Mouse (Mus musculus) lung, embryonic 14.5 days (tissue): ENCODE measurements around the gene Klhdc7a. TPM values are rescaled to one million over a fixed set of nuclear protein-coding genes. Genes with fewer than 3 reads are reported as not detected.

ENCODE experiments used
- ATAC-seq: fragments of 200-750 bp; cut with Nextera tagmentation; 2 replicates; pipeline ENCODE4 v1.8.0; 2017; ENCODE audit warnings: mild to moderate bottlenecking, moderate TSS enrichment, moderate library complexity; ENCODE audit not compliant: insufficient read depth
- DNase-seq: peaks from one replicate; pipeline ENCODE4 v3.0.0-alpha.2; 2015
- H3K27ac ChIP-seq: fragments of 300-500 bp; sonication (generic); 2 replicates; pipeline ENCODE4 v1.5.1; 2014; ENCODE audit warnings: low read depth, mild to moderate bottlenecking, moderate library complexity
- H3K27me3 ChIP-seq: fragments of 300-500 bp; sonication (generic); 2 replicates; pipeline ENCODE4 v1.6.1; 2014; ENCODE audit warnings: low read length, control low read depth; ENCODE audit not compliant: insufficient read depth
- H3K36me3 ChIP-seq: fragments of 300-500 bp; sonication (generic); 2 replicates; pipeline ENCODE4 v1.6.1; 2014; ENCODE audit warnings: control low read depth; ENCODE audit not compliant: insufficient read depth
- H3K4me1 ChIP-seq: fragments of 300-500 bp; sonication (generic); 2 replicates; pipeline ENCODE4 v1.6.1; 2014; ENCODE audit warnings: antibody characterized with exemption, control low read depth; ENCODE audit not compliant: insufficient read depth
- H3K4me2 ChIP-seq: fragments of 300-500 bp; sonication (generic); 2 replicates; pipeline ENCODE4 v1.6.1; 2014; ENCODE audit warnings: mild to moderate bottlenecking
- H3K4me3 ChIP-seq: fragments of 300-500 bp; sonication (generic); 2 replicates; pipeline ENCODE4 v1.5.1; 2014; ENCODE audit warnings: low read depth, low read length
- H3K9ac ChIP-seq: fragments of 300-500 bp; sonication (generic); 2 replicates; pipeline ENCODE4 v1.6.1; 2014
- H3K9me3 ChIP-seq: fragments of 300-500 bp; sonication (generic); 2 replicates; pipeline ENCODE4 v1.6.1; 2016; ENCODE audit warnings: low read depth, low read length, control low read depth
- CTCF ChIP-seq: IDR thresholded peaks from 2 replicates; pipeline ENCODE4 v1.5.1; 2016; ENCODE audit warnings: antibody characterized with exemption, low read depth
- WGBS: fragments of 180-500 bp; shearing (Covaris S2); extraction: QIAGEN DNeasy Blood & Tissue Kit; methylation state at CpG from one replicate; pipeline ENCODE4 v1.1.7; 2014; 5-methylcytosine and 5-hydroxymethylcytosine counted together
- microRNA counts: library from miRNA; unstranded; fragments of <30 nt; microRNA quantifications from one replicate; lab custom pipeline; 2016
- microRNA-seq: library from miRNA; unstranded; fragments of <30 nt; microRNA quantifications from one replicate; pipeline ENCODE4, GENCODE M21; 2016; ENCODE audit warnings: borderline number of aligned reads
- polyA plus RNA-seq: library from polyadenylated mRNA; unstranded; fragments of >200 nt; fragmentation: Nextera tagmentation; extraction: Ambion mirVana; gene quantifications from 2 replicates; pipeline ENCODE4 v1.2.1, GENCODE M21; 2014

The Klhdc7a gene
- polyA plus RNA-seq, 1 experiment from 2014 or later = 0.53 TPM

DNA sequence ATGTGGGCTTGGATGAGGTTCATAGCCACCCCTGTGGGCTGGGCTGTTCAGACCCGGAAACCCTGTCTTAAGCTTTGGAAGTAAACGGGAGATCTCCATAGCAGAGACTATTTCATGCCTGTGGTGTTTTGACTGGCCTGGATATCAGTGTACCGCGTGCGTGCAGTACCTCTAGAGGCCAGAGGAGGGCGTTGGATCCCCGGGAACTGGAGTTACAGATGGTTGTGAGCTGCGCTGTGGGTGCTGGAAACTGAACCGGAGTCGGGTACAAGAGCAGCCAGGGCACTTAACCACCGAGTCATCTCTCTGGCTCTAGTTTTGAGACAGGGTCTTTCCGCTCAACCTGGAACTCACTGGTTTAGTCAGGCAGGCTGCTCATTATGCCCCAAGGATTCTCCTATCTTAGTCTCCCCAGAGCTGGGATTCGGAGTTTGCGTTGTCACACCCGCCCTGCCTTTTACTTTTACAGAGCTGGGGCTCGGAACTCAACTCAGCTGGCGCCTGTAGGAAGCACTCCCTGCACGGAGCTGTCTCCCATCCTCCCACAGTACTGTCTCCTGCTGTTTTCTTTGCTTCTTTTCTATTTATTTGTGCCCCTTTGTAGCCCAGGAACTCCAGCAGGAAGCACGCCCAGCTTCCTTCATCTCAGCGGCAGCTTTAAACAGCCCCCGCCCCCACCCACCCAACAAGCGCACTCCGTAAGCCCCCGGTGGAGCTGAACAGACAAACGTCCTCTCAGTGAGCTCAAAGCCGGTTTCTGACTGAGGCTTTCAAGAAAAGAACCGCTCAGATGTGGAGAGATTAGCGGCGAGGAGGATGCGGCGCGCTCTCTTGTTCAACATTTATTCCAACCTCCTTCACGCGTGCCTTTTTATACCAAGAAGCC is 42.3 kb downstream of the Klhdc7a start:
- H3K27me3 ChIP-seq = peaks cover 13% of the 10 kb centered on the region; the same call in 1 of the 2 replicates
- no peaks in the 10 kb centered on the region for H3K36me3 ChIP-seq
- ATAC-seq (no peak), DNase-seq (peak; percentile 54)
- TF ChIP-seq CTCF = peak; percentile 60
- H3K4me2 ChIP-seq = peak overlapping the region; percentile 60
- H3K4me1 ChIP-seq = peaks cover 3% of the 10 kb centered on the region; the same call in 1 of the 2 replicates
- WGBS = 13% methylated on average over 34 of the region's 34 CpGs
- peak overlapping the region; percentile 23; the same call in 1 of the 2 replicates for H3K4me3 ChIP-seq
- no peak overlapping the region; the same call in 1 of the 2 replicates for H3K27ac ChIP-seq
- H3K9ac ChIP-seq = no peak overlapping the region
- no peaks in the 10 kb centered on the region for H3K9me3 ChIP-seq

DNA sequence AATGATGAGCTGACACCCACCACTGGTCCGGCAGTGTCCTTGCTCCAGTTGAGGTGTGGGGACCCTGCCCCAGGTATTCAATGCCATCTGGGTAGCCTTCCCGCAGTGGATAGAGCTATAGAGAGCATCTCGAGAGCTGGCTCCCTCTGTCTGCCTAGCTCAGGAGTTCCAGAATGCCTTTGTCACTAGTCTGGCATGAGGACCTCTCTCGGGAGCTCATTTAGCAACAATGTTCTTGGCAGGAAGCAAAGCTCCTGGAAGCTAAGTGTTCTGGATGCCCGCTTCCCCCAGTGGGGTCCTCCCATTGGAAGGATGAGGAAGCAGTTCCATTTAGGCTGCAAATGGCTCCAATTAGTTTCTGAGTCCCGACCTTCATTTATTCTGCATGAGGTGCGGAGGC is 51.1 kb downstream of the Klhdc7a start:
- TF ChIP-seq CTCF = no peak
- DNase-seq = no peak
- WGBS = 71% methylated on average over 7 of the region's 7 CpGs

More for the DNA sequence above, 51.1 kb downstream of the Klhdc7a start:
- H3K4me2 ChIP-seq = no peak overlapping the region
- H3K27ac ChIP-seq = no peak overlapping the region
- no peaks in the 10 kb centered on the region for H3K36me3 ChIP-seq
- no peak for ATAC-seq
- no peaks in the 10 kb centered on the region for H3K4me1 ChIP-seq
- H3K9ac ChIP-seq = no peak overlapping the region
- H3K4me3 ChIP-seq = no peak overlapping the region
- no peaks in the 10 kb centered on the region for H3K9me3 ChIP-seq
- H3K27me3 ChIP-seq = no peaks in the 10 kb centered on the region

MicroRNAs encoded within 50 kb of the gene (microRNA counts, 519-probe panel; counts per million panel counts)
- 2,239 counts per million, percentile 33 among the panel's probes with 10 or more counts for microRNA mmu-miR-2139 (lab: Ali Mortazavi, UCI)

Small RNAs within 50 kb of the gene (microRNA-seq; reads per million reads assigned to microRNA genes)
- gene Mir2139 = not detected

Other genes starting within 250 kb of the Klhdc7a start
- not detected in 2 replicates for gene Pax7, start 134.5 kb downstream of the Klhdc7a start, polyA plus RNA-seq